Mouse (Mus musculus): ENCODE measurements at regions not wholly inside any gene's neighbourhood (a gene's known extent, or its start where the extent isn't known, plus 50 kb on each side); places are given as distances from the start of the nearest gene placed in this dataset.

DNA sequence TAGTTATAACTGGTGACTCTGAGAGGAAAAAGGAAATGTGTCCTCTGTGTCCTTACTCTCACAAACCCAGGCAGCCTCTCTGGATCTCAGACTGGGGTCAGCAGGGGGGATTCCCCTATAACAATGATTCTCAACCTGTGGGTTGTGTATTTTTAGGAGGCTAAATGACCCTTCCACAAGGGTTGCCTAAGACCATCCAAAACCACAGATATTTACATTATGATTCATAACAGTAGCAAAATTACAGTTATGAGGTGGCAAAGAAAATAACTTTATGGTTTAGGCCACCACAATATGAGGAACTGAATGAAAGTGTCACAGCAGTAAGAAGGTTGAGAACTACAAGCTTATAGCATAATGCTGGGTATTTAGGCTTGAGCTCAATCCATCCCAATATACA, 251.6 kb upstream of the B3gat1 start:
- no peak for TF ChIP-seq CTCF (IDR thresholded peaks at IDR 0.05; ENCODE audit: low read depth)
- TF ChIP-seq EP300 (IDR thresholded peaks at IDR 0.05; ENCODE audit: low read depth): no peak
